23 mouse cellular contexts compared by ENCODE assay signal in genomic region chr9:89860584-89860983, GRCm38 (mm10). TPM values are rescaled to one million over a fixed set of nuclear protein-coding genes. Genes with fewer than 3 reads are reported as not detected.
DNase-seq lines count a peak whose midpoint lies in the region; ATAC-seq and TF ChIP-seq lines count a peak whose summit lies in the region.
"Had no signal": no experiment of that assay in that cellular context is flagged by ENCODE, and none has a peak within 500 bp of the region (broad histone marks: within the 10 kb centered on the region; RNA-seq: fewer than 3 reads in every experiment).

No protein-coding gene starts in this region.

- DNase-seq in forebrain, postnatal 0 days, result no peak
- no peak for DNase-seq in hindbrain, embryonic 11.5 days (ENCODE audit: low spot score)
- no peak for DNase-seq in hindbrain, embryonic 14.5 days (ENCODE audit: low spot score)
- DNase-seq in midbrain, embryonic 11.5 days (ENCODE audit: low spot score, missing footprints), result no peak
- DNase-seq in midbrain, embryonic 10.5 days (ENCODE audit: low spot score), result no peak
- peak; percentile 41 for DNase-seq in brain, embryonic 14.5 days (ENCODE audit: low read depth)
- DNase-seq: adrenal gland, adult 8-10 months; adrenal gland, postnatal 25 days; cerebellum, adult 18-20 months; cerebellum, adult 9-10 months; cerebellum, postnatal 14 days; gastrocnemius, adult 2 months; gastrocnemius, postnatal 14 days; heart, adult 18-20 months; heart, postnatal 14 days; heart, postnatal 4 days had no signal

- no peak overlapping the region for H3K27ac ChIP-seq in forebrain, embryonic 12.5 days
- H3K27ac ChIP-seq in forebrain, postnatal 0 days (ENCODE audit: low read depth, low read length), result no peak overlapping the region
- no peak overlapping the region for H3K27ac ChIP-seq in hindbrain, embryonic 11.5 days (ENCODE audit: low read depth, low read length)
- H3K27ac ChIP-seq in hindbrain, embryonic 14.5 days, result no peak overlapping the region
- no peak overlapping the region for H3K27ac ChIP-seq in midbrain, embryonic 11.5 days (ENCODE audit: low read depth, low read length)
- H3K27ac ChIP-seq in midbrain, embryonic 10.5 days (replicated peaks), result no peak overlapping the region
- H3K27ac ChIP-seq: forebrain, embryonic 10.5 days; gastrocnemius, adult 2 months; heart, embryonic 10.5 days; heart, embryonic 13.5 days; hindbrain, embryonic 12.5 days had no signal

- H3K9me3 ChIP-seq in forebrain, embryonic 12.5 days, result no peaks in the 10 kb centered on the region
- H3K9me3 ChIP-seq in forebrain, postnatal 0 days (ENCODE audit: low read length), result no peaks in the 10 kb centered on the region
- H3K9me3 ChIP-seq in hindbrain, embryonic 11.5 days (ENCODE audit: control insufficient read depth, low read length), result no peaks in the 10 kb centered on the region
- no peaks in the 10 kb centered on the region for H3K9me3 ChIP-seq in hindbrain, embryonic 14.5 days (ENCODE audit: control insufficient read depth, low read length)
- H3K9me3 ChIP-seq in midbrain, embryonic 11.5 days (ENCODE audit: control insufficient read depth, low read length), result no peaks in the 10 kb centered on the region
- H3K9me3 ChIP-seq in midbrain, embryonic 10.5 days (replicated peaks), result no peaks in the 10 kb centered on the region
- H3K9me3 ChIP-seq: forebrain, embryonic 10.5 days; heart, embryonic 10.5 days; heart, embryonic 13.5 days; hindbrain, embryonic 12.5 days had no signal

- H3K9ac ChIP-seq in forebrain, embryonic 12.5 days, result no peak overlapping the region
- no peak overlapping the region for H3K9ac ChIP-seq in forebrain, postnatal 0 days
- H3K9ac ChIP-seq in hindbrain, embryonic 11.5 days (ENCODE audit: low read depth, low read length), result no peak overlapping the region
- H3K9ac ChIP-seq in hindbrain, embryonic 14.5 days, result no peak overlapping the region
- H3K9ac ChIP-seq in midbrain, embryonic 11.5 days (ENCODE audit: low read length), result no peak overlapping the region
- H3K9ac ChIP-seq: heart, embryonic 13.5 days; hindbrain, embryonic 12.5 days had no signal

- H3K36me3 ChIP-seq in forebrain, embryonic 12.5 days (replicated peaks), result no peaks in the 10 kb centered on the region
- no peaks in the 10 kb centered on the region for H3K36me3 ChIP-seq in forebrain, postnatal 0 days (ENCODE audit: insufficient read depth)
- H3K36me3 ChIP-seq in hindbrain, embryonic 11.5 days (ENCODE audit: control insufficient read depth, insufficient read depth, low read length), result no peaks in the 10 kb centered on the region
- H3K36me3 ChIP-seq in hindbrain, embryonic 14.5 days (replicated peaks; ENCODE audit: control insufficient read depth, insufficient read depth), result no peaks in the 10 kb centered on the region
- no peaks in the 10 kb centered on the region for H3K36me3 ChIP-seq in midbrain, embryonic 11.5 days (ENCODE audit: control insufficient read depth, insufficient read depth, low read length)
- no peaks in the 10 kb centered on the region for H3K36me3 ChIP-seq in midbrain, embryonic 10.5 days
- H3K36me3 ChIP-seq: forebrain, embryonic 10.5 days; heart, embryonic 10.5 days; heart, embryonic 13.5 days; hindbrain, embryonic 12.5 days had no signal

- no peak overlapping the region for H3K4me3 ChIP-seq in forebrain, embryonic 12.5 days (replicated peaks)
- no peak overlapping the region for H3K4me3 ChIP-seq in forebrain, postnatal 0 days (ENCODE audit: low read depth, low read length)
- no peak overlapping the region for H3K4me3 ChIP-seq in hindbrain, embryonic 11.5 days (ENCODE audit: low read depth, low read length)
- no peak overlapping the region for H3K4me3 ChIP-seq in hindbrain, embryonic 14.5 days (replicated peaks; ENCODE audit: low read length)
- no peak overlapping the region for H3K4me3 ChIP-seq in midbrain, embryonic 11.5 days (ENCODE audit: low read depth, low read length)
- H3K4me3 ChIP-seq in midbrain, embryonic 10.5 days, result no peak overlapping the region
- H3K4me3 ChIP-seq: forebrain, embryonic 10.5 days; gastrocnemius, adult 2 months; heart, embryonic 10.5 days; heart, embryonic 13.5 days; hindbrain, embryonic 12.5 days had no signal

- 35% methylated on average over 6 of the region's 6 CpGs for WGBS in forebrain, embryonic 12.5 days
- 17% methylated on average over 6 of the region's 6 CpGs for WGBS in forebrain, postnatal 0 days
- 59% methylated on average over 6 of the region's 6 CpGs for WGBS in hindbrain, embryonic 11.5 days
- WGBS in hindbrain, embryonic 14.5 days, result 46% methylated on average over 6 of the region's 6 CpGs
- 64% methylated on average over 6 of the region's 6 CpGs for WGBS in midbrain, embryonic 11.5 days
- WGBS in midbrain, embryonic 10.5 days, result 57% methylated on average over 6 of the region's 6 CpGs

- no peak for TF ChIP-seq CTCF in forebrain, postnatal 0 days (IDR thresholded peaks at IDR 0.05; ENCODE audit: low read depth)
- no peak for TF ChIP-seq CTCF in brain, embryonic 14.5 days (IDR thresholded peaks at IDR 0.05; ENCODE audit: borderline replicate concordance, extremely low read depth, insufficient read depth, insufficient read length)

- TF ChIP-seq POLR2A in brain, embryonic 14.5 days (IDR thresholded peaks at IDR 0.05; ENCODE audit: borderline replicate concordance, extremely low read depth, insufficient read depth, insufficient read length, poor library complexity, severe bottlenecking), result no peak

- 0 out of 2 replicates have a peak, but pooled peaks cover 9% of the 10 kb centered on the region for H3K27me3 ChIP-seq in forebrain, embryonic 12.5 days
- H3K27me3 ChIP-seq in forebrain, postnatal 0 days (ENCODE audit: insufficient read depth, low read length), result no peaks in the 10 kb centered on the region
- no peaks in the 10 kb centered on the region for H3K27me3 ChIP-seq in hindbrain, embryonic 11.5 days (ENCODE audit: control insufficient read depth, insufficient read depth, low read length)
- H3K27me3 ChIP-seq in hindbrain, embryonic 14.5 days (ENCODE audit: control insufficient read depth, insufficient read depth, low read length), result no peaks in the 10 kb centered on the region
- H3K27me3 ChIP-seq in midbrain, embryonic 11.5 days (ENCODE audit: control insufficient read depth, insufficient read depth, low read length), result no peaks in the 10 kb centered on the region
- H3K27me3 ChIP-seq in midbrain, embryonic 10.5 days (ENCODE audit: low read depth, poor library complexity, severe bottlenecking), result no peaks in the 10 kb centered on the region
- H3K27me3 ChIP-seq: heart, embryonic 13.5 days; hindbrain, embryonic 12.5 days had no signal

- H3K4me2 ChIP-seq in forebrain, embryonic 12.5 days, result 0 out of 2 replicates have a peak overlapping the region, but pooled peaks have one; percentile 10
- H3K4me2 ChIP-seq in forebrain, postnatal 0 days (ENCODE audit: low read depth), result no peak overlapping the region
- no peak overlapping the region for H3K4me2 ChIP-seq in hindbrain, embryonic 11.5 days (replicated peaks; ENCODE audit: low read depth, low read length)
- no peak overlapping the region for H3K4me2 ChIP-seq in hindbrain, embryonic 14.5 days (replicated peaks)
- no peak overlapping the region for H3K4me2 ChIP-seq in midbrain, embryonic 11.5 days
- H3K4me2 ChIP-seq: heart, embryonic 13.5 days; hindbrain, embryonic 12.5 days had no signal

- peaks cover 9% of the 10 kb centered on the region for H3K4me1 ChIP-seq in forebrain, embryonic 12.5 days
- H3K4me1 ChIP-seq in forebrain, postnatal 0 days (ENCODE audit: insufficient read depth), result no peaks in the 10 kb centered on the region
- no peaks in the 10 kb centered on the region for H3K4me1 ChIP-seq in hindbrain, embryonic 11.5 days (replicated peaks; ENCODE audit: control insufficient read depth, insufficient read depth, low read length)
- H3K4me1 ChIP-seq in hindbrain, embryonic 14.5 days (replicated peaks; ENCODE audit: control insufficient read depth, insufficient read depth, low read length), result no peaks in the 10 kb centered on the region
- H3K4me1 ChIP-seq in midbrain, embryonic 11.5 days (ENCODE audit: control insufficient read depth, insufficient read depth, low read length), result no peaks in the 10 kb centered on the region
- H3K4me1 ChIP-seq in midbrain, embryonic 10.5 days, result no peaks in the 10 kb centered on the region
- H3K4me1 ChIP-seq: heart, embryonic 10.5 days; heart, embryonic 13.5 days; hindbrain, embryonic 12.5 days had no signal

- peak; percentile 57; the same call in 1 of the 2 replicates for ATAC-seq in forebrain, embryonic 12.5 days (ENCODE audit: low FRiP score)
- ATAC-seq in forebrain, postnatal 0 days, result no peak
- ATAC-seq in hindbrain, embryonic 11.5 days (ENCODE audit: low FRiP score), result 0 out of 2 replicates have a peak, but pooled peaks have one; percentile 12
- no peak for ATAC-seq in hindbrain, embryonic 14.5 days (ENCODE audit: low FRiP score)
- ATAC-seq in midbrain, embryonic 11.5 days (ENCODE audit: low FRiP score), result peak; percentile 68; the same call in 1 of the 2 replicates
- ATAC-seq: activated CD4-positive, CD25-positive, alpha-beta regulatory T cell, adult 4 months had no signal

RNA-seq across cellular contexts. Expression of gene Rasgrf1, which starts 49.1 kb away (rescaled TPM):
- 0.18 and 0.24 TPM in 2 replicates for polyA plus RNA-seq in forebrain, embryonic 12.5 days (2016; fragmentation: Nextera tagmentation; extraction: Ambion mirVana)
- total RNA-seq in forebrain, postnatal 0 days (2014; rRNA removed), result 25.5 and 33.2 TPM in 2 replicates
- 15.3 and 19.3 TPM in 2 replicates for polyA plus RNA-seq in forebrain, postnatal 0 days (2015; fragmentation: Nextera tagmentation; extraction: Ambion mirVana)
- 0.15 and 0.35 TPM in 2 replicates for polyA plus RNA-seq in hindbrain, embryonic 11.5 days (2014; fragmentation: Nextera tagmentation; extraction: Ambion mirVana)
- 9.7 and 10.1 TPM in 2 replicates for polyA plus RNA-seq in hindbrain, embryonic 14.5 days (2014; fragmentation: Nextera tagmentation; extraction: Ambion mirVana)
- polyA plus RNA-seq in midbrain, embryonic 11.5 days (2014; fragmentation: Nextera tagmentation; extraction: Ambion mirVana), result 0.07 and 0.18 TPM in 2 replicates
- 0.02 and 0.06 TPM in 2 replicates for polyA plus RNA-seq in midbrain, embryonic 10.5 days (2016; fragmentation: Nextera tagmentation; extraction: Ambion mirVana)
- 4.3 and 6.0 TPM in 2 replicates for polyA plus RNA-seq in brain, embryonic 14.5 days (2012; rRNA removed)
- total RNA-seq: gastrocnemius, adult 2 months; heart, postnatal 14 days; heart, postnatal 4 days had no signal
- polyA plus RNA-seq: activated CD4-positive, CD25-positive, alpha-beta regulatory T cell, adult 4 months; embryonic facial prominence, embryonic 11.5 days; forebrain, embryonic 10.5 days had no signal

Comparison
In these comparisons a context has a peak if more than half of its experiments do, and no peak if none do; other contexts are left out.
1. ATAC-seq: peak in forebrain, embryonic 12.5 days (single experiment), hindbrain, embryonic 11.5 days (single experiment) and midbrain, embryonic 11.5 days (single experiment); none in forebrain, postnatal 0 days (single experiment) and hindbrain, embryonic 14.5 days (single experiment).